Mouse (Mus musculus): ENCODE measurements around the gene Trim14. TPM values are rescaled to one million over a fixed set of nuclear protein-coding genes. Genes with fewer than 3 reads are reported as not detected.

Gene Trim14
- polyA plus RNA-seq, 1 experiment from 2014 or later = 14.1 TPM

GRCm38 (mm10) chr4:46465740-46466139 lies 70.2 kb downstream of the Trim14 start:
- WGBS (ENCODE audit: insufficient replicate concordance) = 93% methylated on average over 3 of the region's 3 CpGs
- no peaks in the 10 kb centered on the region for H3K9me3 ChIP-seq (ENCODE audit: low read length)
- no peak overlapping the region for H3K4me3 ChIP-seq (ENCODE audit: low read depth, low read length)
- no peak for DNase-seq
- no peak overlapping the region for H3K27ac ChIP-seq (ENCODE audit: low read depth)
- no peak for ATAC-seq
- no peaks in the 10 kb centered on the region for H3K27me3 ChIP-seq (ENCODE audit: insufficient read depth, low read length)
- H3K36me3 ChIP-seq (replicated peaks; ENCODE audit: insufficient read depth, low read length) = peaks cover 99% of the 10 kb centered on the region
- no peak overlapping the region for H3K9ac ChIP-seq (replicated peaks)
- TF ChIP-seq CTCF (IDR thresholded peaks at IDR 0.05; ENCODE audit: low read depth) (peak; percentile 40), EP300 (IDR thresholded peaks at IDR 0.05; ENCODE audit: low read depth) (no peak)
- no peak overlapping the region for H3K4me2 ChIP-seq (ENCODE audit: low read depth, low read length)
- no peaks in the 10 kb centered on the region for H3K4me1 ChIP-seq (ENCODE audit: insufficient read depth)

GRCm38 (mm10) chr4:46463130-46463830 lies 72.7 kb downstream of the Trim14 start:
- 78% methylated on average over 7 of the region's 7 CpGs for WGBS (ENCODE audit: insufficient replicate concordance)
- DNase-seq = peak; percentile 70
- no peaks in the 10 kb centered on the region; the same call in 1 of the 2 replicates for H3K4me1 ChIP-seq (ENCODE audit: insufficient read depth)

DNA sequence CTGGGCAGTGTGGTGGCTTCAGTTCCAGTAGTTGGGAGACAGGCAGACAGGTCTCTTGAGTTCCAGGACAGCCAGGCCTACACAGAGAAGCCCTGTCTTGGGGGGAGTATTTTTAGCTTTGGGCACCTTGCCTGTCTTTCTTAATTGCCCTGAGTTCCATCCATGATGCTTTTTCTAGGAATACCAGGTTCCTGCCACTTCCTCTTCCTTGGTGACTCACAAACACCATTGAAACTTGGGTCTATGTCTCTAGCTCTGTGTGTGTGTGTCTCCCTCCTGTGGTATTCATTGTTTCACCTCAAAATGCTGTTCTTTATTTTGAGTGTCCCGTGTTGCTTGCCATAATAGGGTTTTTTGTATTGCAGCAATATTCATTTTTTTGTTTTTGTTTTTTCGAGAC lies 77.5 kb downstream of the Trim14 start:
- Histone ChIP-seq H3K4me3 (ENCODE audit: low read depth, low read length) (no peak overlapping the region), H3K27me3 (ENCODE audit: insufficient read depth, low read length) (no peaks in the 10 kb centered on the region), H3K27ac (ENCODE audit: low read depth) (no peak overlapping the region), H3K4me1 (ENCODE audit: insufficient read depth) (peaks cover 42% of the 10 kb centered on the region), H3K36me3 (replicated peaks; ENCODE audit: insufficient read depth, low read length) (peaks cover 66% of the 10 kb centered on the region), H3K9me3 (ENCODE audit: low read length) (no peaks in the 10 kb centered on the region), H3K9ac (replicated peaks) (no peak overlapping the region), H3K4me2 (ENCODE audit: low read depth, low read length) (no peak overlapping the region)
- ATAC-seq (no peak), DNase-seq (no peak)
- TF ChIP-seq EP300 (IDR thresholded peaks at IDR 0.05; ENCODE audit: low read depth) = no peak
- peak; percentile 43 for TF ChIP-seq CTCF (IDR thresholded peaks at IDR 0.05; ENCODE audit: low read depth)
- 89% methylated on average over 2 of the region's 2 CpGs for WGBS (ENCODE audit: insufficient replicate concordance)

More at GRCm38 (mm10) chr4:46463130-46463830, 72.7 kb downstream of the Trim14 start:
- H3K4me2 ChIP-seq (ENCODE audit: low read depth, low read length) = no peak overlapping the region
- no peak overlapping the region for H3K9ac ChIP-seq (replicated peaks)
- TF ChIP-seq EP300 (IDR thresholded peaks at IDR 0.05; ENCODE audit: low read depth) = no peak
- TF ChIP-seq CTCF (IDR thresholded peaks at IDR 0.05; ENCODE audit: low read depth) = peak; percentile 73
- H3K27ac ChIP-seq (ENCODE audit: low read depth) = no peak overlapping the region
- no peaks in the 10 kb centered on the region for H3K27me3 ChIP-seq (ENCODE audit: insufficient read depth, low read length)
- ATAC-seq = peak; percentile 65; the same call in 1 of the 2 replicates
- H3K36me3 ChIP-seq (replicated peaks; ENCODE audit: insufficient read depth, low read length) = peaks cover 95% of the 10 kb centered on the region
- H3K9me3 ChIP-seq (ENCODE audit: low read length) = no peaks in the 10 kb centered on the region
- H3K4me3 ChIP-seq (ENCODE audit: low read depth, low read length) = no peak overlapping the region

GRCm38 (mm10) chr4:46457186-46457585 lies 78.8 kb downstream of the Trim14 start:
- DNase-seq = no peak
- peak overlapping the region; percentile 75 for H3K4me2 ChIP-seq (ENCODE audit: low read depth, low read length)
- no peaks in the 10 kb centered on the region for H3K9me3 ChIP-seq (ENCODE audit: low read length)
- no peak overlapping the region for H3K9ac ChIP-seq (replicated peaks)
- no peak overlapping the region for H3K4me3 ChIP-seq (ENCODE audit: low read depth, low read length)
- H3K27me3 ChIP-seq (ENCODE audit: insufficient read depth, low read length) = no peaks in the 10 kb centered on the region
- peaks cover 53% of the 10 kb centered on the region for H3K36me3 ChIP-seq (replicated peaks; ENCODE audit: insufficient read depth, low read length)
- ATAC-seq = no peak
- H3K4me1 ChIP-seq (ENCODE audit: insufficient read depth) = peaks cover 53% of the 10 kb centered on the region
- 0 out of 2 replicates have a peak overlapping the region, but pooled peaks have one; percentile 9 for H3K27ac ChIP-seq (ENCODE audit: low read depth)
- TF ChIP-seq CTCF (IDR thresholded peaks at IDR 0.05; ENCODE audit: low read depth) (no peak), EP300 (IDR thresholded peaks at IDR 0.05; ENCODE audit: low read depth) (no peak)
- WGBS (ENCODE audit: insufficient replicate concordance) = 82% methylated on average over 3 of the region's 3 CpGs

DNA sequence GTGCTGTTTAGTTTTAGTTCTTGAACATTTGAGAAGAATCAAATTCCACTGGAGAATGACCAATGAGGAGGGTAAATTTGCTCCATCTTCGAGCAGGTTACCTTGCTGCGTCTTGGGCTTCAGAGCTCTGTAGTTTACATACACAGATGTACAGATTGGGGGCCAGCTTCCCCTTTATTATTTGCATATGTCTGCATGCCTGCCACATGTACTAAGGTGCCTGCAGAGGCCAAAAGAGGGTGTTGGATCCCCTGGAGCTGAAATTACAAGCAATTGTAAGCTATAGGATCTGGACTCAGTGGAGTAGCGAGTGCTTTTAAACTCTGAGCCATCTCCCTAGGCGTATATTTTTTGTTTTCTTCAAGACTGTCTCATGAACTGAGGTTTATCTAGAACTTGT lies 79.2 kb downstream of the Trim14 start:
- Histone ChIP-seq H3K4me1 (ENCODE audit: insufficient read depth) (peaks cover 53% of the 10 kb centered on the region), H3K4me3 (ENCODE audit: low read depth, low read length) (no peak overlapping the region), H3K4me2 (ENCODE audit: low read depth, low read length) (peak overlapping the region; percentile 75), H3K9ac (replicated peaks) (0 out of 2 replicates have a peak overlapping the region, but pooled peaks have one; percentile 27), H3K27me3 (ENCODE audit: insufficient read depth, low read length) (no peaks in the 10 kb centered on the region), H3K36me3 (replicated peaks; ENCODE audit: insufficient read depth, low read length) (peaks cover 49% of the 10 kb centered on the region), H3K9me3 (ENCODE audit: low read length) (no peaks in the 10 kb centered on the region), H3K27ac (ENCODE audit: low read depth) (0 out of 2 replicates have a peak overlapping the region, but pooled peaks have one; percentile 9)
- DNase-seq = no peak
- WGBS (ENCODE audit: insufficient replicate concordance) = 63% methylated on average over 4 of the region's 4 CpGs
- no peak for ATAC-seq
- TF ChIP-seq CTCF (IDR thresholded peaks at IDR 0.05; ENCODE audit: low read depth) (no peak), EP300 (IDR thresholded peaks at IDR 0.05; ENCODE audit: low read depth) (no peak)

DNA sequence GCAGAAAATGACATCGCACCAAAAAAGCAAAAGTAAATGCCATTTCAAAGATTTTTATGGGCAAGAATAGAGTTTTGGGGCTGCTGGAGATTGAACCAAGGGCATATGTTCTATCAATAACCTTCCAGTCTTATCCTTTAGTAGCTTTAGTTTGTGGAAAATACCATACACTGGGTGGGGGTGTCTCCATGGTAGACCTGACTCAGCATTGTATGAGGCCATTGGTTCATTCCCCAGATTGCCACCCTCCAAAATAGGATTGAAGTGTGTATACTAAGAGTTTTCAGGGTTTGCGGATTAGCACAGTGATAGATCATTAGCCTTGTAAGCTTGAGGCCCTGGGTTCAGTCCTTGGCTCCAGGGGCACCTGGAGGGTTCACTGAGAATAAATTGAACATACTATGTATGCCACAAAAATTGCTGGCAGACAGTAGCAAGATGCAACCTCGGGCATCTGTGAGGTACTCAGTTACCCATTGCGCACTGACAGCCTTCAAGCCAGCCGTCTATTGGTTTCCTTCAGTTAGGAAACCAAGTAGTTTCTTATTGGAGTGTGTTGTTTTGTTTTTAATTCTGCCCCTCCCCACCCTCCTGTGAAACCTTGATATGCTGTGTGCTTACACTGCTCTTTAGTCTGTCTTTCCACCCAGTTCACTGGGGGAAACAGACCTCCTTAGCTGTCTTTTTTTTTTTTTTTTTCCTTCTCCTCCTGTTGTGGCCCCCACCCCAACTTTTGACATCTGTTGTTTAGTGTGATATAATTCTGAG lies 81.7 kb downstream of the Trim14 start:
- peak overlapping the region; percentile 88 for H3K9ac ChIP-seq (replicated peaks)
- DNase-seq (no peak), ATAC-seq (no peak)
- H3K27ac ChIP-seq (ENCODE audit: low read depth) = peak overlapping the region; percentile 94
- H3K4me3 ChIP-seq (ENCODE audit: low read depth, low read length) = peak overlapping the region; percentile 70
- TF ChIP-seq EP300 (IDR thresholded peaks at IDR 0.05; ENCODE audit: low read depth) (peak; percentile 36; the same call in 1 of the 2 replicates), CTCF (IDR thresholded peaks at IDR 0.05; ENCODE audit: low read depth) (no peak)
- H3K4me2 ChIP-seq (ENCODE audit: low read depth, low read length) = peak overlapping the region; percentile 75
- no peaks in the 10 kb centered on the region for H3K27me3 ChIP-seq (ENCODE audit: insufficient read depth, low read length)
- H3K4me1 ChIP-seq (ENCODE audit: insufficient read depth) = peaks cover 61% of the 10 kb centered on the region
- H3K9me3 ChIP-seq (ENCODE audit: low read length) = no peaks in the 10 kb centered on the region
- WGBS (ENCODE audit: insufficient replicate concordance) = 46% methylated on average over 5 of the region's 5 CpGs
- peaks cover 24% of the 10 kb centered on the region for H3K36me3 ChIP-seq (replicated peaks; ENCODE audit: insufficient read depth, low read length)
